Mouse (Mus musculus): Measurements from ENCODE around the gene Slc38a3.

Slc38a3 gene

DNA sequence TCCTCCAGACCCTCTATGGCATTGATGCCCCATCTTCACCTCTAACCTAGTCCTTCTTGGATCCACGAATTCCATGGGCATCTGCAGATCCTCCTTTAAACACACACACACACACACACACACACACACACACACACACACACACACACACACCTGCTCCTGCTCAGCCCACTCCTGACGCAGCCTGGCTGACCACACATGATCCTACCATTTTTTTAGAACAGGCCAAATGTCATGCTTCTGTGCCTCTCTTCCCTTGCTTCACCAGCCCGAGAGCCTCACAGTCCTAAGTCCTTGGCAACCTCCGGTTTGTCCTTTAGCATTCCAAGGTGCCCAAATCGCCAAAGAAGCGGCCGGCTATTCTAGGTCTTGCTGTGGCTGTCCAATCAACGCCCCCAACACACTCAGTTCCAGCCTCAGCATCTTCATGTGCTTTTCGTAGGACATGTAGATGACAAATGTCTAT, at the start of gene Slc38a3:
Gene Slc38a3, minus strand, starts transcription at position 51 of the 466 bp plus-strand sequence.
- no peak for DNase-seq (ENCODE audit: low spot score in 2 of 2)

DNA sequence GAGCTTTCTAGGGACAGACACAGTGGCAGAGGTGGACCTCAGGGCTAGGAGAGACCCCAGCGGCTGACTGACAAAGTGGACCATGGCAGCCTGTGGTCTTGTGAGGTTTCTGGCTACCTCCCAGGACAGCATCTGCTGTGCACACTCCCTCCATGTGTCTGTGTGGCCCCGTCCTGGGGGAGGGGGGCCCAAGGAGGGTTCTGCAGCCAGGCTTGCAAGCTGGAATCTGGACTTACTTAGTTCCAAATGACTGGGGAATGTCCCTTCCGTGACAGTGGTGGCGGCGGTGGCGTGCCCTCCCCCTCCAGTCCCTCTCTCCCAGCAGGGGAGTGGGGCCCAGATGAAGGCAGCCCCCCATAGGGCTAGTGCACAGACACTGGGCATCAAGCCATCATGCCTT, 47.6 kb upstream of the Slc38a3 start:
- no peak for DNase-seq (ENCODE audit: low spot score in 2 of 2)

DNA sequence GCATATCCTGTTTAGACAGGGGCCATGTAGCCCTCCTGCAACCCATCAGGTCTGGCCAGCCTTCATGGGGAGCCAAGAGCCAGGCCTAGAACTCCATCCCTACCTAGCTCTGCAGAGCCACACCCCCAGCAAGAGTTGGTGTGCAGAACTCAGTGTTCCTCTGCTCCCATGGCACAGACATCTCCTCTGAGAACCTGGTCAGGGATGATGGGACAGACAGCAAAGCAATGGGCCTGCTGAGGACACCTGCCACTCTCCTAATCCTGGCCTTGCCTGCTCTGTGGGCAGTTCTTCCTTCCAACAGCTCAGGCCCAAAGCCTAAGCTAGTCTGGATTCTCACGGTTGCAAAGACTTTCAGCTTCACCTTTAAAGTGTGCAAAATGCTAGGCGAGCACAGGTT, 46.3 kb upstream of the Slc38a3 start:
- no peak for DNase-seq (ENCODE audit: low spot score in 2 of 2)

DNA sequence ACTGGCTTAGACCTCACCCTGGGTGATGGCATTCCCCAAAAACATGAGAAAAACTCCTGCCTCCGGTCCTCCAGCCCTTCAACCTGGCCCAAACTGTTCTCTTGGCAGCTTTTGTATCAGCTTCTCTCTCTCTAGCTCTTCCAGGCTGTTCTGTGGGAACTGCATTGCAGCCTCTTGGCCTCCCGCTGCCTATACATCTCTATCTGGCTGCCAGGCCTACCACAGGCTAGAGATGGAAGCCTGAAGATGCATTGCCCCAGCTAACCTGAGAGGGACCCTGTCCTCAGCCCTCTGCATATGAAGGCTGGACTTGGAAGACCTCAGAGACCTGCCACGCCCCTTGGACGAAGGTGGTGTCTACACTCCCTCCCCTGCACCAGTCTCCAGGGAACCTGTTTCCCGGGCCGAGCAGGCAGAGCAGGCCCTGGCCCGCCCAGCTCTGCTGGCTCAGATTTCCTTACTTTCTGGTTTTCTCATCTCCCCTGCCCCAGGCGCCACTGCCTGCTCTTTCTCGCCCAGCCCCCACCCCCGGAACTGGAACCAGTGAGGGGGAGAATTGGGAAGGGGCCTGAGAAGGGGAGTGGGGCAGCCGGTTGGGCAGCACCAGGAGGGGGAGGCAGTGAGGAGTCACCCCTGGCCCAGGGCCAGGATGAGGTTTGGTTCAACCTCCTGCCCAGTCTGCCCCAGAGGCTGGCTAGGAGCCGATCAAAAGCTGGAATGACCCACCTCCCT, 45.1 kb upstream of the Slc38a3 start:
- no peak for DNase-seq (ENCODE audit: low spot score in 2 of 2)

DNA sequence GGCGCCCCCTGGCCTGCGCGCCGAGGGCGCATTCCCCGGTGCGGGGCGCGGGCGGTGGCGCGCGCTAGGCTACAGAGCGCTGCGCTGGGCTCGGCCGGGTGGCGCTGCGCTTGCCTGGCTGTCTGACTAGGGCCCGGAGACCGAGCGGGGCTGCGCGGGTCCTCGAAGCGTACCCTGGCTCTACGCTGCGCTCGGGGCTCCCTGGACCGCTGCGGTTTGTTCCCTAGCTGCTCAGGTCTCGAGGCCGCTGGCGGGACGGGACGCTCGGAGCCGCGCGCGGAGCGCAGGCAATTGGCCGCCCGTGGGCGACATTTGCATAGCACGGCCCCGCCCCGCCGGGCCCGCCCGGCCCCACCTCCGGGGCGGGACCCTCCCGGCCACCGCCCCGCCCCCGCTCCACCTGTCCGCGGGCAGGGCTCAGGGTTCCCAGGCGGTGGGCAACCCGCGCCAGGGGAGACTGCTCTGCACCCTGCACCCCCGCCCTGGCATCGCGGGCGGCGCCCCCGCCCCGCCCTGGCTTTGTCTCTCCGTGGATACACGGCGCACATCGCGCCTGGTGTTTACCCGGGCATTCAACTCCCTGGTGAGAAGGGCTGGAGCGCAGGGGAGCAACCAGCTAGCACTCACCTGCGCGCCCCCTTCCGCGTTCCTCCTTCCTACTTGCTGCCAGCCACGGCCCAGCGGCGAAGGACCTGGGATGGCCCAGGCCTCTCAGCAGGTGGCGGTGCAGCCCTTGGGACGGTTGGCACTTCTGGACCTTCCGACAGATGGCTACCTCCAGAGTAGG, 40.6 kb upstream of the Slc38a3 start, which contains the start of gene Sema3f:
Gene Sema3f, minus strand, starts transcription at position 779 of the 787 bp plus-strand sequence.
- DNase-seq (ENCODE audit: low spot score in 2 of 2): peak; percentile 66

DNA sequence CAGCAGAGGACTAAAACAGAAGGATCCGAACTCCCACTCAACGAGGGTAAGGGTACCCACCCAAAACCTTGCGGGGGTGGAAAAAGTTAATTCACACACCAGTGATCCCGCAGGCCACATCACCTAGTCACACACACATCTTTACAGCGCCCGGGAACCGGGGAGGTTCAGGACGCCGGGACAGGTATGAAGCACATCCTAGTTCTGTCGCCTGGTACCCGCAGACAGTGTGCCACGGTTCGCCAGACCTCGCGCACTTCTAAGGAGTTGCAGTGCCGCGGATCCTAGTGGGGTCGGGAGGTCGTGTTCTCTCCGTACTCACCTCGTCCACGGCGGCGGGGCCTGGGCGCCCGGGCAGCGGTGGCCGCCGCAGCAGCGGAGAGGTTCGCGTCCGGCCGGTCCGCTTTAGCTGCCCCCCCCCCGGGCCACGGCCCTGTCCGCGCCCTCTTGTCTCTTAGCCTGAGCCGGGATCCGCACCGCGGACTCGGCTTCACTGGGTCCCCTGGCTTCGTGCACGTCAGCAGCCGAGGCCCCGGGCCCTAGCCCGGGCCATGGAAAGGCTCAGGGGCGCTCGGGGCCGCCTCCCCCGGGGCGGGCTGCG, 39.9 kb upstream of the Slc38a3 start:
- no peak for DNase-seq (ENCODE audit: low spot score in 2 of 2)

GRCm38 (mm10) chr9:107708439-107709095, 39.2 kb upstream of the Slc38a3 start:
- DNase-seq (ENCODE audit: low spot score in 2 of 2): no peak

DNA sequence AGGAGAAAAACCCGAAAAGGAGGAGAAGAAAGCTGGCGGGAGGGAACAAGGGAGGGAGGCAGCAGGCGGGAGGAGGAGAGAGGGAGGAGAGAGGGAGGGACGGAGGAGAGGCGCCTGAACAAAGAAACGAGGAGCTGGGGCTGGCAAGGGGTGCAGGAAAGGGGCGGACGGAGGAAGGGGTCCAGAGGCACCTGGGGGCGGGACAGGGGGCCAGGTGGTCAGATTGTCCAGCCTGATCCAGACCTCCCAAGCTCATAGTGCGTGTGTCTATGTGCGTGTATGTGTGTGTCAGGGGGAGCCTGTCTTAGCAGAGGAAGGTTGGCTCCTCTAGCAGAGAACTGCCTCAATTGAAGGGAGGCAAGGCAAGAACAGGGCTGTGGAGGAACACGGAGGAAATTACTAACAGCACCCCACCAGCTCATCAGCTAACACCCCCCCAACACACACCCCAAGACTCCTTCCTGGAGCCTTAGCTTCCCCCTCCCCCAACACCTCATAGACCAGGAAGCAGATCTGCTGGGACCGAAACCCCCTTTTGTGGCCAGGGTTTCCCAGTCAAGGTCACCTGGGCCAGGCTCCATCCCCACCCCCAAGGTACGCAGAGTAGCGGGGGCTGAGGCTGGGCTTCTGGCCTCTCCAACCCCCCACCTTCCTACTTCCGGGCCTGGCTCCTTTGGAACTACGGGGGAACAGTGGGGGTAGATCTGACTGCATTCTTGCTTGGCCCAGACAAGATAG, 38.5 kb upstream of the Slc38a3 start:
- DNase-seq (ENCODE audit: low spot score in 2 of 2): no peak

GRCm38 (mm10) chr9:107706781-107707211, 37.5 kb upstream of the Slc38a3 start:
- DNase-seq (ENCODE audit: low spot score in 2 of 2): no peak

GRCm38 (mm10) chr9:107703337-107704122, 34.2 kb upstream of the Slc38a3 start:
- DNase-seq (ENCODE audit: low spot score in 2 of 2): no peak

- no peak for DNase-seq (ENCODE audit: low spot score in 2 of 2)
These were observed 33.4 kb upstream of the Slc38a3 start for GRCm38 (mm10) chr9:107702606-107703185.

GRCm38 (mm10) chr9:107701594-107701993, 32.3 kb upstream of the Slc38a3 start:
- no peak for DNase-seq (ENCODE audit: low spot score in 2 of 2)

- no peak for DNase-seq (ENCODE audit: low spot score in 2 of 2)
These were observed 30.8 kb upstream of the Slc38a3 start for GRCm38 (mm10) chr9:107700114-107700571.

DNA sequence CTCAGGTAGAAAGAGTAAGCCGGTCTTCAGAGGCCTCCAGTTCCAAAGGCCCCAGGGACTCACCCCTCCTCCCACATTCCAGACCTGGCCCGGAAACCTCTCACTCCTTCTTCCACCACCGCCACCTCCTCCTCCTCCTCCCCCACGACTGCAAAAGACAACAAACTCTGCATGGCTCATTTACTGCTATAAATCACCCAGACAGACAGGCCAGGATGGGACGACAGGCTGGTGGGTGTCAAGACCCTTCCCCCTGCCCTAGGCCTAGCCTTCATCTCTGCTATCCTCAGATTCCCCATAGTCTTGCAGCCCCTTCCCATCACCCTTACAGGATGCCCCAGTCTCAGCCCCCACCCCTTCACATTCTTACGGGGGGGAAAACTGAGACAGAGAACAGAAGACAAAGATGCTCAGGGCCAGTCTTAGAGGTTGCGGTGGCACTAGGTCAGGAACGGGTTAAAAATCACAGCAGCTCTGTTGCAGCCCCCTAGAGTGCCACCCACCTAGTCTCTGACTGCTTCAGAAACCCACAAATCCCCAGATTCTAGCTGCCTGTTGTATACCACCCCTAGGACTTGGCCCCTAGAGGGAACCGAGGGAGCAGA, 30.1 kb upstream of the Slc38a3 start:
- no peak for DNase-seq (ENCODE audit: low spot score in 2 of 2)

DNA sequence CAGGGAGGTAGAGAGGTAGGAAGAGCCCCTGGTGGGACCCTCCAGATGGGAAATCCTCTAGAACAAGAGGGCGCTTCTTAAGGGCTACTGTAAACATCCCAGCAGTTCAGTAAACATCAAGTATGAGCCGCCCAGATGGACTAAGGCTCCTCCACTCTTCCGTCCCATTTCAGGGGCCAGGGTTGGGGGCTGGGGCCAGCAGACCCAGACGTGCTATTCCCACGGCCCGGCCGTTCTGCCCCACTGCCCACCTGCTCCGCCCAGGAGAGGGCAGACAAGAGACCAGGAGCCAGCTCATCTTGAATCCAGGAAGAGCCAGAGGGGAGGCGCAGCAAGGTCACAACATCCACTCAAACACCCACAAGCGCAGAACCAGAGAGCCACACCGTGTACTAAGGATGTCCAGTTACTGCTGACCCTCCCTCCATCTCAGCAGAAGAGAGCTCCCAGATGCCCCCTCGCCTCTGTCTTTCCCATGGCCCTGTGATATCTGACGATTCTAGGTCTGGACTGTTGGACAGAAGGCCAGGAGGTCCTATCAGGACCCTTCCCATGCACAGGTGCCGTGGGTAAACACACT, 29.4 kb upstream of the Slc38a3 start:
- no peak for DNase-seq (ENCODE audit: low spot score in 2 of 2)

DNA sequence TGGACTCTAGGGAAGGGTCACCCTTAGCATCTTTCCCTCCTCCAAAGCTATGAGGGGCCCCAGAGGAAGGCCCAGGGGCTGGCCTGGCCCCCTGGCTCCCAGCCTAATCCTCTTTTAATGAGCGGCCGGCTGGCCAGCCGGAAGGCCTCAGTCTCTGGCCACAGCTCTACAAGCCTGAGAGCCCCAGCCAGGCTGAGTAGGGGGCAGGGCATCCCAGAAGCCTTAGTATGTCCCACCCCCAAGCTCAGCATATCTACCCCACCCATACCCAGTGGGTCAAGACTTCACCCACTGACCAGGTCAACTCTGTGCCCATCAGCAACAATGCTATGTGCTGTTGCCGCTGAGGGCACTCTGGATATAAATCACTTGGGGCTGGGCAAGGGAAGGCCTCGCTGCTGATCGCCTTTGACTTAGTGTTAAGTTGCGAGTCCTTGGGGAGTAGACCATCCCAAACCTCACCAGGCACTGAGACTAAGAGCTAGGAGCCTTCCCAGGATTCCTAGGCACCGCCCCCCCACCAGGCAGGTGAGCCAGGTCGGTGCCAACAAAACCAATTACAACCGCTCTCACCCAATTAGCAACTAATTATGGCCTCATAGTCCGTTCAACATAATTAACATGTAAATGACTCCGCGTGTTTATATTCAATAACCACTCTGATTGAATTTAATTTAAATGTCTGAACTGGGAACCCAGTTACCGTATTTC, 28.6 kb upstream of the Slc38a3 start:
- DNase-seq (ENCODE audit: low spot score in 2 of 2): no peak

DNA sequence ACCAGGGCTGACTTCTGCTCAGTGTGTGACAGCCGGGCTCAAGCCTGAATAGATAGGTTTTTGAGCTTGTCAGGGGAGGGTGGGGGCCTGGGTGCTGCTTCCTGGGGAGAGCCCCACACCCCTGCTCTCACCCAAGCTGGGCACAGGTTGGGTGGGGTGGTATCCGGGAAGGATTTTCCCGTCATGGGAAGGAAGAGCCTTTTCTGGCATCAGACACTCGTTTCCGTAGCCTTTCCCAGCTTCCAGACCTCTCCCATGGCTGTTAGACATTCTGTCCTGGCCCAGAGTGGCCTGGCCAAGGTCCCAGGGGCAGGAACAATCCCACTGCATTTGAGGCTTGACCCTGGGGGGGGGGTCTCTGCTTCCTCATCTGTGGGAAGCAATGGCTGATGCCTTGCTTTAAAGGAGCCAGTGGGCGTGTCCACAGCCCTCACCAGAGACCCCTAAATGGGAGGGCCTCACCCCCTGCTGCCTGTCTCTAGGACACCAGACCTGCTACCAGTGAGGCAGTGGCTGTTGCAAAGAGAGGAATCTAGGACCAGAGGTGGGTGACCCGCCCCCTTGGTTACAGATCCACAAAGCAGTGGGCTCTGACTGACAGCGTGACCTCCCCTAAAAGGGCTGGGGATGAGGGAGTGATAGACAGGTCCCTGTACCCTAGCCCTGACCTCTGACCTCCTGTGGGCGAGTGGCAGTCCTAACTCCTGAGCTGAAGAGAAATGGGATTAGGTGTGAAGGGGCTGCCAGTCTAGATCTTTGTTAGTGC, 27.7 kb upstream of the Slc38a3 start:
- no peak for DNase-seq (ENCODE audit: low spot score in 2 of 2)

DNA sequence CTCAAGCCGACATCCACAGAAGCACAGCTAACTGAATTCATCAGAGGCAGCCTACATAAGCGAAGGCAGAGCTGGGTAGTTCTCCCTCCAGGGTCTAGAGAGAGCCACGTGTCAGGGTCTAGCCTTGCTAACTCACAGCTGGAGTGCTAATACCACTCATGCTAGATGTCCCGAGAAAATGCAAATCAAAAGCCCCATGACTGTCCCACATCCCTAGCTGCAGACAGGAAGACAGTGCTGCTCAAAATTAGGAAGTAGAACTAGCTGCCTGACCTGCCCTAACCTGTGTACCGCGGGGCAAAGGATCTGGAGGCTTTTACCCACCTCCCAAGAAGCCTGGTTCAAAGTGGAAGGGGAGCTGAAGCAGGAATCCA, 26.8 kb upstream of the Slc38a3 start:
- no peak for DNase-seq (ENCODE audit: low spot score in 2 of 2)

Measured in spleen, postnatal 36 days (tissue).